8 mouse cellular contexts compared by ENCODE assay signal in the genomic region with DNA sequence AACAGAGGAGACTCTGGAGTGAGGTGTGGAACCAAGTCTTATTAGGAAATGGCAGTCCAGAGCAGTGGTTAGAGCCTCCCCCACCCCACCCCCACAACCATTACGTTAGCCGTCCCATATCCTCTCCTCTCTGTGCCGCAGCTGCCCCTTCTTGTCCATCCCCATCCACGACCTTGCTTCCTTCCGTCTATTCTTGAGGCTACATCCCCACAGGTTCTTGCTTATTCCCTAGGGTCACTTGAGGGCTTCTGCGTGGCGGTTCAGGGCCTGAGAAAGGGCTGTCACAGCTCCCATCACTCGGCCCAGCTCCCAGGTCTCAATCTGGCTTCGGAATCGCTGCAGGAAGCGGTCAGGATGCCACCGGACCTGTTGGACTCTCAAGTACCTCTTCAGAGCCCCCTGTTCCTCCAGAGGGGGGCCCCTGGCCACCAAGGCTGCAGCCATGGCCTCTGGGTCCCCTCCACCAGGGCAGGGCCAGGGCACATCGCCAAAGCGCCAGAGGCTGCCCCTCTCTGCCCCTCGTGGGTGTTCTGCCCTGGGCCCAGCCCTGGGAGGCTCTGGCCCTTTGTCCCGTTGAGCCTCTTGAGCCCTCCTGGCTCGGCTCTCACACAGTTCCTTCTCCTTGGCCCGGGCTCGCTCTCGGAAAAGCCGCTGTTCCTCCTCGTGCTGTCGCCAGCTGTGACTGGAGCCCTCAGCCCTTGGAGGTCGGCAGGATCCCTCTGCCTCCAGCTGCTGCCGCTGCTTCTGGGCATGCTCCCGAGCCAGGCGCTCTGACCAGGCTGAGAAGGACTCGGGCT. TPM values are rescaled to one million over a fixed set of nuclear protein-coding genes. Genes with fewer than 3 reads are reported as not detected.
DNase-seq lines count a peak whose midpoint lies in the region; ATAC-seq lines count a peak whose summit lies in the region.

TSS of gene Gm16181 (plus strand) at position 679 of the 797 bp plus-strand sequence.

- peak within 1 kb of the TSS; percentile 62 for H3K27ac ChIP-seq in midbrain, embryonic 10.5 days (replicated peaks)
- no peak within 1 kb of the TSS for H3K27ac ChIP-seq in midbrain, embryonic 16.5 days (ENCODE audit: low read length)
- peak within 1 kb of the TSS; percentile 56 for H3K27ac ChIP-seq in kidney, embryonic 16.5 days (ENCODE audit: low read length)
- peak within 1 kb of the TSS; percentile 64; the same call in 1 of the 2 replicates for H3K27ac ChIP-seq in stomach, embryonic 14.5 days (ENCODE audit: low read length)

- no peak within 1 kb of the TSS; the same call in 1 of the 2 replicates for H3K4me3 ChIP-seq in midbrain, embryonic 10.5 days
- no peak within 1 kb of the TSS for H3K4me3 ChIP-seq in midbrain, embryonic 16.5 days (ENCODE audit: low read depth, low read length)
- no peak within 1 kb of the TSS for H3K4me3 ChIP-seq in kidney, embryonic 16.5 days (ENCODE audit: low read length)
- no peak within 1 kb of the TSS for H3K4me3 ChIP-seq in stomach, embryonic 14.5 days (ENCODE audit: low read depth, low read length)

- peaks cover 65% of the 10 kb centered on the region for H3K36me3 ChIP-seq in midbrain, embryonic 10.5 days
- H3K36me3 ChIP-seq in midbrain, embryonic 16.5 days (ENCODE audit: control insufficient read depth, insufficient read depth, low read length) = peaks cover 11% of the 10 kb centered on the region; the same call in 1 of the 2 replicates
- H3K36me3 ChIP-seq in kidney, embryonic 16.5 days (ENCODE audit: insufficient read depth, low read length) = peaks cover 15% of the 10 kb centered on the region
- H3K36me3 ChIP-seq in stomach, embryonic 14.5 days (ENCODE audit: control insufficient read depth, insufficient read depth, low read length) = peaks cover 7% of the 10 kb centered on the region

- no peaks in the 10 kb centered on the region for H3K27me3 ChIP-seq in midbrain, embryonic 10.5 days (ENCODE audit: low read depth, poor library complexity, severe bottlenecking)
- no peaks in the 10 kb centered on the region for H3K27me3 ChIP-seq in midbrain, embryonic 16.5 days (ENCODE audit: control insufficient read depth, insufficient read depth, low read depth, low read length)
- H3K27me3 ChIP-seq in kidney, embryonic 16.5 days (ENCODE audit: insufficient read depth, low read length) = no peaks in the 10 kb centered on the region
- no peaks in the 10 kb centered on the region for H3K27me3 ChIP-seq in stomach, embryonic 14.5 days (ENCODE audit: control insufficient read depth, insufficient read depth, low read length)

- H3K9ac ChIP-seq in midbrain, embryonic 16.5 days (ENCODE audit: low read depth, low read length) = no peak within 1 kb of the TSS
- H3K9ac ChIP-seq in kidney, embryonic 16.5 days (replicated peaks; ENCODE audit: low read length) = peak within 1 kb of the TSS; percentile 17; the same call in 1 of the 2 replicates
- no peak within 1 kb of the TSS for H3K9ac ChIP-seq in stomach, embryonic 14.5 days (replicated peaks; ENCODE audit: low read depth, low read length)

- H3K9me3 ChIP-seq in midbrain, embryonic 10.5 days (replicated peaks) = no peaks in the 10 kb centered on the region
- H3K9me3 ChIP-seq in midbrain, embryonic 16.5 days (replicated peaks; ENCODE audit: control insufficient read depth, low read length, poor library complexity, severe bottlenecking) = no peaks in the 10 kb centered on the region
- no peaks in the 10 kb centered on the region for H3K9me3 ChIP-seq in kidney, embryonic 16.5 days (ENCODE audit: low read length)
- no peaks in the 10 kb centered on the region for H3K9me3 ChIP-seq in stomach, embryonic 14.5 days (ENCODE audit: control insufficient read depth, low read depth, low read length)

- 0 out of 2 replicates have a peak, but pooled peaks cover 3% of the 10 kb centered on the region for H3K4me1 ChIP-seq in midbrain, embryonic 10.5 days
- no peaks in the 10 kb centered on the region for H3K4me1 ChIP-seq in midbrain, embryonic 16.5 days (ENCODE audit: control insufficient read depth, insufficient read depth, low read length)
- H3K4me1 ChIP-seq in kidney, embryonic 16.5 days (ENCODE audit: insufficient read depth, low read length) = peaks cover 9% of the 10 kb centered on the region
- peaks cover 3% of the 10 kb centered on the region; the same call in 1 of the 2 replicates for H3K4me1 ChIP-seq in stomach, embryonic 14.5 days (ENCODE audit: control insufficient read depth, insufficient read depth, low read length)

- no peak for DNase-seq in midbrain, embryonic 10.5 days (ENCODE audit: low spot score)
- peak; percentile 67 to 82 for DNase-seq in heart, adult 18-20 months
- no peak for DNase-seq in ovary, postnatal 14 days (ENCODE audit: low spot score)
- no peak for DNase-seq in left cerebral cortex, postnatal 36 days (ENCODE audit: low spot score in 2 of 2)
- no peak for DNase-seq in cerebellum, adult 8-10 months

- intact Hi-C loops in left cerebral cortex, postnatal 36 days (cut with DNase I) = no loop called here

- H3K4me2 ChIP-seq in midbrain, embryonic 16.5 days (ENCODE audit: low read length) = no peak within 1 kb of the TSS
- no peak within 1 kb of the TSS for H3K4me2 ChIP-seq in kidney, embryonic 16.5 days (replicated peaks; ENCODE audit: low read depth, low read length)
- H3K4me2 ChIP-seq in stomach, embryonic 14.5 days (replicated peaks; ENCODE audit: low read depth, low read length) = no peak within 1 kb of the TSS

- 85% methylated on average over 28 of the region's 28 CpGs for WGBS in midbrain, embryonic 10.5 days
- 77% methylated on average over 28 of the region's 28 CpGs for WGBS in midbrain, embryonic 16.5 days
- WGBS in kidney, embryonic 16.5 days = 68% methylated on average over 28 of the region's 28 CpGs
- WGBS in stomach, embryonic 14.5 days = 73% methylated on average over 28 of the region's 28 CpGs

- no peak for ATAC-seq in midbrain, embryonic 16.5 days
- no peak; the same call in 1 of the 2 replicates for ATAC-seq in kidney, embryonic 16.5 days (ENCODE audit: low FRiP score, low TSS enrichment)
- 0 out of 2 replicates have a peak, but pooled peaks have one; percentile 54 for ATAC-seq in stomach, embryonic 14.5 days (ENCODE audit: insufficient number of reproducible peaks, insufficient read depth, low FRiP score, low read depth)

RNA-seq across cellular contexts. Expression of gene Gm16181, which starts in this region (rescaled TPM):
- 0.25 and 0.37 TPM in 2 replicates for polyA plus RNA-seq in midbrain, embryonic 10.5 days (2016; fragmentation: Nextera tagmentation; extraction: Ambion mirVana)
- 0.38 and 0.57 TPM in 2 replicates for polyA plus RNA-seq in midbrain, embryonic 16.5 days (2015; fragmentation: Nextera tagmentation; extraction: Ambion mirVana)
- not detected for total RNA-seq in heart, adult 18-20 months (2021)
- 0.56 and 0.62 TPM in 2 replicates for polyA plus RNA-seq in kidney, embryonic 16.5 days (2015; fragmentation: Nextera tagmentation; extraction: Ambion mirVana)
- not detected in 2 replicates for polyA plus RNA-seq in stomach, embryonic 14.5 days (2014; fragmentation: Nextera tagmentation; extraction: Ambion mirVana)
- total RNA-seq in left cerebral cortex, postnatal 36 days (2021) = not detected

Comparison
In these comparisons a context has a peak if more than half of its experiments do, and no peak if none do; other contexts are left out.
1. Peak in DNase-seq in heart, adult 18-20 months; RNA of the gene not detected or under 1 TPM.
2. Peak in ATAC-seq and H3K27ac ChIP-seq in stomach, embryonic 14.5 days; RNA of the gene not detected or under 1 TPM.